Mouse (Mus musculus) T-helper 1 cell (primary cell): Measurements from ENCODE around the gene Spice1.

Source experiments
- in situ Hi-C: fragments of 300-600 bp; cut with MboI, MseI; formaldehyde crosslinking; loops from one replicate; pipeline ENCODE4 v1.15.1; 2025; ENCODE audit warnings: high pct_unique_total_duplicates

The Spice1 gene

DNA sequence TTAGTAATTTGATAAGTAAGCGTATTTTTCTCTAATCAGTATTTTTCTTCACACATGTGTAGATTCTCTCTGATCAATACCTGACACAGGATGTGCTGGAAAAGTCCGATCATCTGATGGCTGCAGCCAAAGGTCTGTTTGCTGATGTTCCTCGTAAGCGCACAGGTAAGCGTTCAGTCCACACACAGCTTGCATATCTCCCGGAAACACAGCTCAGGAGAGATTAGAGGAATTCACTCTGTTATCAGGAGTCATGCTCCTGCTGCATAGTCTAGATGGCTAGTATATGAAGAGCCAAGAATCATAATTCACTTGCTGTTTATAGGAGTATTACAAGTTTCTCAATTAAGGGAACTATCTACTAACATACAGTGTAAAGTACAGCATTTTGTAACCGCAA, 18.6 kb downstream of the Spice1 start:
- in situ Hi-C loops = no loop called here

DNA sequence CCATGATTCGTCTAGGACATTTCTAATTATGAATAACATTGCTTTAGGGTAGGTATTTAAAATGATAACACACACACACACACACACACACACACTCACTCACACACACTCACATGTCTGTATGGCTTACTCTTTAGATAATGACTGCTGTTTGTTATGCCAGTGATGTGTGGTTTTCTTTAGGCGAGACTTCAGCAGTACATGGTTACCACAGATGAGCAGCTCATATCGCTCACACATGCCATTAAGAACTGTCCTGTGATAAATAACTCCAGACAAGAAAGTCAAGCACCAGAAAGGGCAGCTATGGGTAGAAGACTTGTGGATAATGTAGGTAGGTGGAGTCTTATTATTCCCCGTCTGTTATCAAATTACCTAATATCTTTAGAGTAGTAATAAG, 28.5 kb downstream of the Spice1 start:
- in situ Hi-C loops = no loop called here

DNA sequence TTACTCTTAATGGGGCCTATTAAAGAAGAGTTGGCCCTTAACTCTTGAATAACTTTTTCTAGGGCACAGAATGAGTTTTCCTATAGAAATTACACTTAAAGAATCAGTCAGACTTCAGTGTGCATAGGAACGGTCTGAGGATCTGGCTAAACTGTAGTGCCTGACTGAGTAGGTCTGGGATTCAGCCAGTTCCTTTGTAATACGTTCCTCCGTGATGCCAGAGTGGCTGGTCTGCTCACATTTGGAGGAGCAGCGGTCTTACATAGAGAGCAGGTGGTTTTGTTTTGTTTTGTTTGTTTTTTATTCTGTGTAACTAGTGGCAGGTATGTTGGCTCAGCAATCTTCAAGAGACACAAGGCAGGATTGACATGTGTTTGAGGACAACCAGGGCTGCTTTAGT, 33.1 kb downstream of the Spice1 start:
- in situ Hi-C loops = no loop called here

DNA sequence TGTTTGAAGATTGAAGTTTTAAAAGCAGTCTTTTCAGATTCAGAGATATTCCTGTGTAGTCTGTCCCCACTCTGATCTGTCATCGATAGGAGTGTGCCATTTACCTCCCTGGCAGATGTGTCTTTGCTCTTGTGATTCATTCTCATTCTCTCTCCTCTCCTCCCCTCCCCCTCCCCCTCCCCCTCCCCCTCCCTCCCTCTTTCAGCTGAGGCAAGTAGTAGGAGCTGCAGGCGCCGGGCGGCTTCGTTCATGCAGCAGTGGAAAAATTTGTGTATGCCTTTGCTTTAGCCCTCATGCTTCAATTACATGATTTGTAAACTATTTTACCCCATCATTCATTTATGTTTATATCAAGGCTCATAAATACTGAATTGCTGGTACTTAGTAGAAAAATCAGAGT, 34.7 kb downstream of the Spice1 start:
- in situ Hi-C loops = no loop called here

DNA sequence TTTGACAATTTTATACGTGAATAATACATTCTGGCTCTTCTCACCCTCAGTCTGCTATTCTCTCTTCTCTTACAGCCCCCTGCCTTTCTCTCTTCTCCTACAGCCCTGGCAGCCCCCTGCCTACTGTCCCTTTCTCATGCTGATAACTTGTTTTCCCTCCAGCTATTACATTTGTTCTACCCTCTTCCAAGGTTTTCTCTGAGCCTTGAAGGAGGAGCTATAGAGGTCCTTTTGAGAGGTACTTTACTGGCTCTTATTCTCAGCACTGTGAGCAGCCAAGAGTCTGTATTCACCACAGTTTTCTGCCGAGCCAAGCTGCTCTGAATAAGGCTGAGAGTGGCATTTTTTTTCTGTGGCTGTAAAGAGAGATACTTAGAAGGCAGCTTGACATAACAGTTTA, 36.6 kb downstream of the Spice1 start:
- in situ Hi-C loops = no loop called here

DNA sequence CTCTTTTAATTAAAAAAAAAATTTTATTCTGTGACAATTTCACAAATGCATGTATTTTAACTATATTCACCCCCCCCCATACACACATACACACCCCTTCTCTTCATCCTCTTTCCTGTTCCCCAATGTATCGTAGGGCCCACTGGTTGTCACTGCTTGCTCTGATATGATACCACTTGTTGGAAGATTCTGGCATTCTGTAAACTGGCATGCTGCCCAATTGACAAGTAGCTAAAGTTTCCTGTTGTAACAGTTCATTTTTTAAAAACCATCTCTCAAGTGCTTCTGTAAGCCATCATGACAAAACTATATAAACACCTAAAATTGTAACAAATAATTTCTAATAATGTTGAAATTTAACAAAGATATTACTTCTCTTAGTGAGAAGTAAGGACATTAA, 37.3 kb downstream of the Spice1 start:
- in situ Hi-C loops = no loop called here

DNA sequence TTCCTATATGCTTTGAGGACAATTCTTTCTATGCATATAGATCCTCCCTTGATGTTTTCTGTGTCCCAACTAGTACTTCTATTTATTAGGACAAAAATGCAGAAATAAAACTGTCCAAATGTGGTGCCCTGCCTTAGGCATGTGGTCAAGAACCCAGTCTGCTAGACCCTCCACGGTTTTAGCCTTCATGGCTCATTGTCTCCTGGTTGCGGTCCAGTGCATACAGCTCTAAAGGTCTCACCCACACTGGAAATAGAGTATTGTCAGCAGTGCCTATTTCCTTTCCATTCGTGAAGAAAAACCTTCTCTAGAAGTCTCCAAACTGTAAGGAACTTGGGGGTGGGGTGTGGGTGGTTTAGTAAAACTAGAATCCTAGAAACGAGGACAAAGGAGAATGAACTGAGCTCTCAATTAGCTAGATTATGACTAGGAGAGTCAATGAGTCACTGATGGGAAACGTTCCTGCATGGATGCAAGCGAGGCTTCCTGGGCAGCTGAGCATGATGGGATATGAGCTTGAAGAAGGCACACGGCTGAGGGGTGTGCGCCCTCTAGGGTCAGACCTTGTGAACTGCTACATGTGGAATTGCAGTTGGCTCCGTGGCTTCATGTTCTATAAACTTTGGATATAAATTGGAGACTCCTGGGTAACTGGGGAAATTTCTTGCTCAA, 45.1 kb downstream of the Spice1 start:
- in situ Hi-C loops = no loop called here

DNA sequence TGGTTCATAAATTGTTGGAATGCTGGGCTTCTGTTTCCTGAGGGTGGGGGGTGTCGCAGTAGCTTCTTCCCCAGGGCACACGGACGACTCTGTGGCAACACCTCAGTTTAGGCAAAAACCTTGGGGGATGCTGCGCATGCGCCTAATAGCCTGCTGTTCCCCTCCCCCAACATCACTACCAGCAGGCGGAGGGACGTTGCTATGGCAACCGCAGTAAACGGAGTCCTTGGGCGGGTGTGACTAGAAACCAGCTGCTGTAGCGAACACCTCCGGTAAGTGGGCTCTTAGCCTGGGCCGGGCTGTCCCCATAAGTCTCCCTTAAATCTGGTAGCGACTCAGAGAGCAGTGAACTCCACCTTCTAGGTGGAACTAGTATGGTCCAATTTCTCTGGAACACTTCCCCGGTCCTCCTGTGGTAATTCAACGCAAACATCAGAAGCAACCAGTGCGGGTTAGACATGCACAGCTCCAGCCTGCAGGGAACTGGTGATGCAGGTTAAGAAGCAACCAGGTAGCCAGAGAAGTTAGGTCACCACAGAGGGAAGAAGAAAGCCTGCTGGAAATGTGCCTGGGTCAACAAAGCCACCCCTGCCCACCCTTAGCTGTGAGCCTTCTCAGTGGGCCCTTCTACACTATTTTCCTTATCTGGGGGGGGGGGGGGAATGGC, 47.8 kb downstream of the Spice1 start, which contains the start of gene Cfap44:
Cfap44 (plus strand) TSS at position 220 of the 667 bp plus-strand sequence.
- in situ Hi-C loops = no loop called here

DNA sequence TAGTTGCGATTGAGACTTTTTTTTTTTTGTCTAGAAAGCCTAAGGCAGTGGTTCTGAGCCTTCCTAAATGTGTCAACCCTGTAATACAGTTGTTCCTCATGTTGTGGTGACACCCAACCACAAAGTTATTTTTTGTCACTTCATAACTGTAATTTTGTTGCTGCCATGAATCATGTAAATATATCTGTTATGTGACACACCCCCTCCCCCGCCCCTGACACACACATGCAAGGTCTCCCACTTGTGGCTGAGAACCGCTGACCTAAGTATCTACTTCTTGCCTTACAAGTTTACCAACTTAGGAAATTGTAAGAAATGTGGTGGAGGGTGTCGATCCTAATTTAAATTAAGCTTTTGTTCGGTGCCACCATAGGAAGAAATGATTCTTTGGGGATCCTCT, 58.0 kb downstream of the Spice1 start:
- in situ Hi-C loops = no loop called here

DNA sequence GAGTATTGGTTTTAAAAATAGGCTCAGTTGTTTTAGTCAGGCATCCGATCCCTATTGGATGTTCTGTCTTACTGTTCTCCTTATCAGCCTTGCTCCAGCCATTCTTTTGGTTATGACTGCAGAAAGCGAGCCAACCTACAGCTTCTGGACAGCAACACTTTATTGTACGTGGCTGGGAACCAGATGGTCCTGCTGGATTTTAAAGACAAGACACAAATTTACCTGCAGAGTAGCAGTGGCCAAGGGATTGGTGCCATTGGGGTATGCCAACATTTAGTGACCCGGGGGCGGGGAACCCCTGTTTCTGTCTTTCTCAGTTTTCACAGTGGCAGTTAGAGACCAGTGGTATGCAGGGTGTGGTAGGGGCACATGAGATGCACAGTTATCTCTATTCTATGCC, 60.3 kb downstream of the Spice1 start:
- in situ Hi-C loops = no loop called here

DNA sequence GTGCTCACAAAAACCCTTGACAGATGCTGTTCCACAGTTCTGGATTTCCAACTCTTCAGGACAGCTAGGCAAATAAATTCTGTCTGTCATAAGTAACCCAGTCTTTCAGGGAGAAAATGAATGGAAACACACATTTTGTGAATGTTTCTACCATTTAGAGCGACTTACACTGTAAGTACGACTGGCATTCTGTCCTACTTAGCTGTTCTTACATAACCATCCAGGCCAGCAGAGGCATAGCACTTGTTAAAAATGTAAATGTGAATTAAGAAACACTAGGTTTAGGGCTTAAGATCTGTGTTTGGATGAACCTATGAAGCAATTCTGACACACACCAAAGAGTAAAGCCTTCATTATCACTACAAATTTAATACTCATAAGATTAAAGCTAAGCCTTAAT, 61.4 kb downstream of the Spice1 start:
- in situ Hi-C loops = no loop called here

DNA sequence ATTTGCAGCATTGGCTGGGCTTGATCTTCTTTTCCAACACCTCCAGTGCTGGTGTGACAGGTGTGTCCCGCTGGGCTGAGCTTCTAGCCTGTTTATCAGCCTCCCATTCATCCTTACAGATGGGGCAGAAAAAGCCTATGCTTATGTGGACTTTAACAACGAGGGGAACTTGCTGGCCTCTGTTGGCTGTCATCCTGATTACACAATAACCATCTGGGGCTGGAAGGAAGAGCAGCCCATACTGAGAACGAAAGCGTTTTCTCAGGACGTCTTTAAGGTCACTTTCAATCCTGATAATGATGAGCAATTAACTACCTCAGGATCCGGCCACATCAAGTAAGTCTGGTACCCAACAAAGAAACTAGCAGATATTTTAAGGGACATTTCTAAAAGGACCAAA, 63.3 kb downstream of the Spice1 start:
- in situ Hi-C loops = no loop called here

DNA sequence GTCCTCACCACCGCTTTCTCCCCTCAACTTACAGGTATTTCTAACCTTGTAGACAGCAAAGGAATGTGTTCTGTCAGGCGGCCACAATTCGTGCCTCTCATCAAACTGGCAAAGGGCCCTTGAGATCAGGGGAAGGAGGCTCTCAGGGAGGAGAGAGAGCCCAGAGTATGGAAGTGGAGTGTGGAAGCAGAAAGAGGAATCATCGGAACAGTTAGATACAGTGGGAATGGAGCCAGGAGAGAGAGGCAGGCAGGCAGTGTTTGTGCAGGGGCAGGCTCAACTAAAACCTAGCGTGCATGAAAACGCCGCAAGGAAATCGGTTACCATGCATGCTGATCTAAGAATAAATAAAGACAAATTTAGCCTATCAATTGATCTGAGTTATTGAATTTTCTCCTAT, 70.7 kb downstream of the Spice1 start:
- in situ Hi-C loops = no loop called here

DNA sequence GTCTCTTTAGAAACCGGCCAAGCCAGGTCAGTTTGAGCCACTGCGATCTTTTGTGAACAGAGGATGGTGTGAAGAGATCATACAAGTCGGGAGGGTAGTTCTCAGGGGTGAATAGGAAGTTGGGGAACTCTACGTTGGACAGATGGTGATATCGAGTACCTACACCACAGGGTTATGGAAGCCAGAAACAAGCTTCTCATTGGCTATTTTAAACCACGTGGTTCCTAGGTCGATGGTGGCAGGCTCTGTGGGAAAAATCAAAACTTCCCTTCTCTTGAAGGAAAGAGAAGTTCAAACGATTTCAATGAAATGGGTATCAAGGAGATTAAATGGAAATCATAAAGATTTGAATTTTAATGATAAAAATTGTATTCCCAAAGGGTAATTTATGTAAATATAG, 74.8 kb downstream of the Spice1 start:
- in situ Hi-C loops = no loop called here

DNA sequence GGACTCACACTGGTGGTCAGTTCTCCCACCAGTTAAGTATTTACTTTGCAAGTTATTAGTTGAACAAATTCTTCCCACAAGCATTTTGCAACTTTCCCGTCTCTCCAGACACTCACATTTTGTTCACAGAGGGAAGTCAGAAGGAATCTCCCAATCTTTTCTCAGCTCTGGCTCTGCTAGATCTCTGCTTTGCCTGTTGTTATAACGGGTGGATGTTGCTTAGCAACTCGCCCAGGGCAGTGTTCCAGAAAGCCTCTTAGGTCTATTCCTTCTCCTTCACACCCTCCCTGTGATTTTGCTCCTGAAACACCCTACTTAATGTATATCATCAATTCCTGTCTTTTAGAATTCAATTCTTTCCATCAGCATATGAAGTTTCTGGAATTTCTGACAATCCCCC, 76.6 kb downstream of the Spice1 start:
- in situ Hi-C loops = no loop called here

DNA sequence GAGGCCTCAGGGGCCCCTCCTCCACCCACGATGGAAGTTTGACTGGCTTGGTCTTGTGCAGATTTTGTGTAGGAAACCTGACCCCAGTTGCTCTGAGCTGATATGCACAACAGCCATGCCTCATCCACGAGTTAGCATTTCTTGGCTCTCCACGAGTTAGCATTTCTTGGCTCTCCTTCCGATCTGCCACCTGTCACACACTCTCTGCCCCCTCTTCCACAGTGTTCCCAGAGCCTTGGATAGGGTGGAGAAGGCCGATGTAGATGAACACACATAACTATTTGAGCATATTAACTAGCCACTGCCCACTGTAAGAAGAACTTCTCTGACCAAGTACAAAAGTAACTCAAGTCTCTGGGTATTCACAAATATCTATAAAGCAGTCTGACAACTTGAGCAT, 81.5 kb downstream of the Spice1 start:
- in situ Hi-C loops = no loop called here

DNA sequence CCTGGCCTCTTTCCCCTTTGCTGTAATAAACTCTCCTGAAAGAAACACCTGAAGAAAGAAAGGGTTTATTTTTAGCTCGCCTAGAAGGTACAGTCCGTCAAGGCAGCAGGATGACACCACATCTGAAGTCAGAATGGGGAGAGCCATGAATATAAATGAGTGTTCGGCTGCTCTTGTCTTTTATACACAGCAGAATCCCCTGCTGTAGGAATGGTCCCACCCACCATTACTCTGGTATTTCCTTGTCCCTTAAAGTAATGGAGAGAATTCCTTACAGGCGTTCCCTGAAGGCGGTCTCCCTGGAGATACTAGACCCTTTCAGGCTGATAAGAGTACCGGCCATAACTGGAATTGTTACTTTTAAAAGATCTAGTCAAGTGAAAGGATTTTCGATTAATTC, 83.1 kb downstream of the Spice1 start:
- in situ Hi-C loops = no loop called here

DNA sequence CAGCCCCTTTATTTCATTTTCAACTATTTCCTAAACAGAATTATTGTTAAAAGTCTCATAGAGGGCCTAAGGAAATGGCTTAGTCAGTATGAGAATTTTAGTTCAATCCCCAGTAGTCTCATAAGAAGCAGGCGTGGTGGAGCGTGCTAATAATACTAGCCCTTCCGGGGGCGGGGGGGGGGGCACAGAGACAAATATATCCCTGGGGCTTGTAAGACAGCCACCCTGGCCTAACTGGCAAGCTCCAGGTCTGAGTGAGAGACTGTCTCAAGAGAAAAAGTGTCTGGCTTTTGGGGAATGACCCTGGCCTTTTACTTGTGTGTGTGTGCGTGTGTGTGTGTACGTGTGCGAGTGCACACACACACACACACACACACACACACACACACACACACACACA, 88.0 kb downstream of the Spice1 start:
- in situ Hi-C loops = no loop called here

DNA sequence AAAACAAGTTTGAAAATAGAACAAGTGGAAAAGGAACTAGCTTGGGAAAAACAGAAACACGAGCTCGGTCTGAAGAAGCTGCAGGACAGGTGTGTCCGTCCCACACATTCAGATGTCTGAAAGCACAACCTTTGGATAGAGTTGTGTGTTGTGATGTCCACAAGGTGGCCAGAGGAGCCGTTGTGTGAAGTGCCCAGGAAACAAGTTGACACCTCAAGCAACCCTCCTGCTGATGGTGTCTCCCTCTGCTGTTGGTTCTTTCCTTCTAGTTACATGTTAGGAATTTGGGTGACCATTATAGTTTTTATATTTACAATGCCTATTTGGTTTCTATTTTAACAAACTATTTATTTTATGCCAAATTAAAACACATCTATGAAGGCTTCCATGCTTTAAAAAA, 88.6 kb downstream of the Spice1 start:
- in situ Hi-C loops = no loop called here
